In genomic region chr7:16826571-16826970, GRCm38 (mm10) we compare ENCODE assay signal across 20 mouse cellular contexts. TPM values are rescaled to one million over a fixed set of nuclear protein-coding genes. Genes with fewer than 3 reads are reported as not detected.
A peak's percentile ranks its signal among the peaks of the same experiment; 100 is the strongest.
DNase-seq lines count a peak whose midpoint lies in the region; ATAC-seq and TF ChIP-seq lines count a peak whose summit lies in the region.
"Had no signal": no experiment of that assay in that cellular context is flagged by ENCODE, and none has a peak within 500 bp of the region (broad histone marks: within the 10 kb centered on the region; RNA-seq: fewer than 3 reads in every experiment).

No protein-coding gene starts in this region.

- H3K9ac ChIP-seq in heart, adult 2 months (ENCODE audit: low read depth, low read length) = no peak overlapping the region
- no peak overlapping the region for H3K9ac ChIP-seq in liver, embryonic 13.5 days
- H3K9ac ChIP-seq: forebrain, embryonic 13.5 days; heart, embryonic 15.5 days; hindbrain, embryonic 12.5 days had no signal

- intact Hi-C loops in heart, adult 2 months (cut with DNase I) = loop anchor here (2.0 kb wide), 2 partner anchors 16 to 32 kb away; partner anchors contain the start of gene Prkd2
- intact Hi-C loops in heart, postnatal 10 days (cut with DNase I) = loop anchor here (2.0 kb wide), 2 partner anchors 32 to 66 kb away; no protein-coding TSS in a partner anchor
- intact Hi-C loops in left cerebral cortex, adult 2 months (cut with DNase I) = no loop called here

- TF ChIP-seq CTCF in heart, adult 2 months (IDR thresholded peaks at IDR 0.05) = no peak
- TF ChIP-seq CTCF in left cerebral cortex, adult 2 months (IDR thresholded peaks at IDR 0.05) = no peak
- no peak for TF ChIP-seq CTCF in G1E (IDR thresholded peaks at IDR 0.05; ENCODE audit: low read depth, low read length)

- no peak overlapping the region for H3K4me2 ChIP-seq in liver, embryonic 13.5 days
- H3K4me2 ChIP-seq: forebrain, embryonic 13.5 days; heart, embryonic 15.5 days; hindbrain, embryonic 12.5 days; midbrain, embryonic 11.5 days had no signal

- 26% methylated on average over 5 of the region's 5 CpGs for WGBS in heart, adult 2 months
- WGBS in liver, embryonic 13.5 days (ENCODE audit: insufficient replicate concordance) = 37% methylated on average over 5 of the region's 5 CpGs

- H3K79me2 ChIP-seq in heart, adult 2 months (replicated peaks; ENCODE audit: control insufficient read depth, insufficient read depth, low read length) = peaks cover 2% of the 10 kb centered on the region

- TF ChIP-seq EP300 in heart, adult 2 months (IDR thresholded peaks at IDR 0.05; ENCODE audit: insufficient read depth, low read depth, low read length) = 0 out of 2 replicates have a peak, but pooled peaks have one; percentile 40

- H3K9me3 ChIP-seq in G1E (replicated peaks) = no peaks in the 10 kb centered on the region
- no peaks in the 10 kb centered on the region for H3K9me3 ChIP-seq in liver, embryonic 13.5 days (replicated peaks)
- H3K9me3 ChIP-seq: forebrain, embryonic 13.5 days; heart, embryonic 15.5 days; hindbrain, embryonic 12.5 days had no signal

- peaks cover 29% of the 10 kb centered on the region for H3K4me1 ChIP-seq in heart, adult 2 months (ENCODE audit: control insufficient read depth, insufficient read depth, low read length)
- peaks cover 35% of the 10 kb centered on the region for H3K4me1 ChIP-seq in G1E (ENCODE audit: insufficient read depth, low read depth, low read length)
- peaks cover 38% of the 10 kb centered on the region for H3K4me1 ChIP-seq in liver, embryonic 13.5 days (replicated peaks)
- H3K4me1 ChIP-seq: forebrain, embryonic 13.5 days had no signal

- DNase-seq in heart, adult 2 months = no peak
- DNase-seq in heart, postnatal 10 days = no peak
- DNase-seq in left cerebral cortex, adult 2 months (ENCODE audit: extremely low spot score in 1 of 2, low spot score in 2 of 2) = no peak
- no peak for DNase-seq in left cerebral cortex, adult 11 months (ENCODE audit: low spot score)
- no peak for DNase-seq in G1E (ENCODE audit: low spot score)
- no peak for DNase-seq in liver, embryonic 13.5 days
- DNase-seq in B cell, adult 2 months = no peak
- no peak for DNase-seq in cerebellum, adult 9-11 months
- DNase-seq: adrenal gland, adult 2 months; cerebellum, adult 8-10 months; gastrocnemius, postnatal 14 days; kidney, adult 9 months; layer of hippocampus, adult 9-11 months; retina, postnatal 1 day had no signal

- no peak for TF ChIP-seq POLR2A in heart, adult 2 months (IDR thresholded peaks at IDR 0.05; ENCODE audit: insufficient read depth, low read depth, low read length)

- H3K4me3 ChIP-seq in heart, adult 2 months = no peak overlapping the region
- H3K4me3 ChIP-seq in left cerebral cortex, adult 2 months = no peak overlapping the region
- H3K4me3 ChIP-seq in G1E (ENCODE audit: low read depth, low read length) = peak overlapping the region; percentile 7; the same call in 1 of the 2 replicates
- no peak overlapping the region for H3K4me3 ChIP-seq in liver, embryonic 13.5 days (replicated peaks)
- H3K4me3 ChIP-seq: erythroblast, embryonic 14.5 days; forebrain, embryonic 13.5 days; heart, embryonic 15.5 days; hindbrain, embryonic 12.5 days had no signal

- H3K36me3 ChIP-seq in heart, adult 2 months (ENCODE audit: control insufficient read depth, insufficient read depth, low read length) = peaks cover 3% of the 10 kb centered on the region; the same call in 1 of the 2 replicates
- H3K36me3 ChIP-seq in G1E (replicated peaks) = peaks cover 99% of the 10 kb centered on the region
- H3K36me3 ChIP-seq in liver, embryonic 13.5 days = peaks cover 98% of the 10 kb centered on the region

- no peaks in the 10 kb centered on the region for H3K27me3 ChIP-seq in heart, adult 2 months (ENCODE audit: control insufficient read depth, insufficient read depth, low read length)
- H3K27me3 ChIP-seq in G1E (ENCODE audit: insufficient read depth, low read length) = no peaks in the 10 kb centered on the region
- H3K27me3 ChIP-seq in liver, embryonic 13.5 days = no peaks in the 10 kb centered on the region
- H3K27me3 ChIP-seq: forebrain, embryonic 13.5 days; heart, embryonic 15.5 days; hindbrain, embryonic 12.5 days had no signal

- no peak for ATAC-seq in G1E (ENCODE audit: extremely low read depth, insufficient number of reproducible peaks, low FRiP score, poor library complexity, severe bottlenecking)
- no peak for ATAC-seq in liver, embryonic 13.5 days (ENCODE audit: low read depth)
- ATAC-seq: forebrain, embryonic 13.5 days had no signal

- no peak overlapping the region for H3K27ac ChIP-seq in heart, adult 2 months
- peak overlapping the region; percentile 66 for H3K27ac ChIP-seq in left cerebral cortex, adult 2 months
- H3K27ac ChIP-seq in liver, embryonic 13.5 days = 0 out of 2 replicates have a peak overlapping the region, but pooled peaks have one; percentile 5
- H3K27ac ChIP-seq: forebrain, embryonic 13.5 days; heart, embryonic 15.5 days; hindbrain, embryonic 12.5 days; stomach, postnatal 0 days had no signal

RNA-seq across cellular contexts. Expression of gene Fkrp, which starts 10.0 kb away (rescaled TPM):
- 10 to 100 TPM; 49.5 to 52.8 TPM for total RNA-seq in heart, adult 2 months (2021)
- 40.3 and 51.3 TPM in 2 replicates for polyA plus RNA-seq in heart, adult 2 months (2012; rRNA removed)
- 10 to 100 TPM; 45.5 to 48.1 TPM for total RNA-seq in heart, postnatal 10 days (2021)
- total RNA-seq in left cerebral cortex, adult 2 months (2021) = 10 to 100 TPM; 51.0 to 52.2 TPM
- 12.3 and 18.0 TPM in 2 replicates for total RNA-seq in G1E (2014; fragmentation: Nextera tagmentation)
- 10.5 and 11.3 TPM in 2 replicates for total RNA-seq in G1E (2017)
- 30.6 and 32.9 TPM in 2 replicates for polyA plus RNA-seq in G1E (2012)
- polyA plus RNA-seq in liver, embryonic 13.5 days (2015; fragmentation: Nextera tagmentation; extraction: Ambion mirVana) = 10.0 and 10.7 TPM in 2 replicates

RNA-seq across cellular contexts. Expression of gene Strn4, which starts 10.9 kb away (rescaled TPM):
- 10 to 100 TPM; 55.5 to 56.2 TPM for total RNA-seq in heart, adult 2 months (2021)
- polyA plus RNA-seq in heart, adult 2 months (2012; rRNA removed) = 94.2 and 101 TPM in 2 replicates
- 10 to 100 TPM; 80.1 to 81.2 TPM for total RNA-seq in heart, postnatal 10 days (2021)
- 100 to 1,000 TPM; 287 to 321 TPM for total RNA-seq in left cerebral cortex, adult 2 months (2021)
- 40.3 and 67.7 TPM in 2 replicates for total RNA-seq in G1E (2014; fragmentation: Nextera tagmentation)
- total RNA-seq in G1E (2017) = 33.8 and 38.9 TPM in 2 replicates
- 62.4 and 64.4 TPM in 2 replicates for polyA plus RNA-seq in G1E (2012)
- 32.8 and 34.0 TPM in 2 replicates for polyA plus RNA-seq in liver, embryonic 13.5 days (2015; fragmentation: Nextera tagmentation; extraction: Ambion mirVana)

RNA-seq across cellular contexts. Expression of gene Prkd2, which starts 16.1 kb away (rescaled TPM):
- total RNA-seq in heart, adult 2 months (2021) = 10 to 100 TPM; 15.3 to 19.9 TPM
- polyA plus RNA-seq in heart, adult 2 months (2012; rRNA removed) = 24.5 and 26.2 TPM in 2 replicates
- 10 to 100 TPM; 27.8 to 31.9 TPM for total RNA-seq in heart, postnatal 10 days (2021)
- total RNA-seq in left cerebral cortex, adult 2 months (2021) = 10 to 100 TPM in 1 of 2 experiments, 1 to 10 TPM in 1; 6.3 to 12.0 TPM
- total RNA-seq in G1E (2014; fragmentation: Nextera tagmentation) (23.6 and 28.7 TPM in 2 replicates), G1E (2017) (3.9 and 4.4 TPM in 2 replicates)
- polyA plus RNA-seq in G1E (2012) = 13.6 and 22.4 TPM in 2 replicates
- 2.7 and 3.5 TPM in 2 replicates for polyA plus RNA-seq in liver, embryonic 13.5 days (2015; fragmentation: Nextera tagmentation; extraction: Ambion mirVana)

RNA-seq across cellular contexts. Expression of gene Slc1a5, which starts 45.4 kb away (rescaled TPM):
- total RNA-seq in heart, adult 2 months (2021) = 10 to 100 TPM; 20.9 to 26.1 TPM
- polyA plus RNA-seq in heart, adult 2 months (2012; rRNA removed) = 35.6 and 57.0 TPM in 2 replicates
- total RNA-seq in heart, postnatal 10 days (2021) = 10 to 100 TPM; 22.6 to 28.7 TPM
- total RNA-seq in left cerebral cortex, adult 2 months (2021) = 1 to 10 TPM; 3.2 to 6.2 TPM
- 18.8 and 61.2 TPM in 2 replicates for total RNA-seq in G1E (2014; fragmentation: Nextera tagmentation)
- 5.9 and 7.1 TPM in 2 replicates for total RNA-seq in G1E (2017)
- polyA plus RNA-seq in G1E (2012) = 13.9 and 14.7 TPM in 2 replicates
- polyA plus RNA-seq in liver, embryonic 13.5 days (2015; fragmentation: Nextera tagmentation; extraction: Ambion mirVana) = 92.3 and 93.0 TPM in 2 replicates

RNA-seq across cellular contexts. Expression of gene Dact3, which starts 48.5 kb away (rescaled TPM):
- 10 to 100 TPM in 1 of 2 experiments, 1 to 10 TPM in 1; 8.6 to 12.1 TPM for total RNA-seq in heart, adult 2 months (2021)
- polyA plus RNA-seq in heart, adult 2 months (2012; rRNA removed) = 19.6 and 20.0 TPM in 2 replicates
- 10 to 100 TPM; 28.2 to 32.7 TPM for total RNA-seq in heart, postnatal 10 days (2021)
- total RNA-seq in left cerebral cortex, adult 2 months (2021) = 100 to 1,000 TPM; 188 to 196 TPM
- total RNA-seq in G1E (2014; fragmentation: Nextera tagmentation) (0.30 TPM in 1 of 2 replicates, not detected in the other), G1E (2017) (0.05 and 0.12 TPM in 2 replicates)
- polyA plus RNA-seq in G1E (2012) = 0.28 and 0.30 TPM in 2 replicates
- 0.15 and 0.17 TPM in 2 replicates for polyA plus RNA-seq in liver, embryonic 13.5 days (2015; fragmentation: Nextera tagmentation; extraction: Ambion mirVana)
